Mouse (Mus musculus) forebrain, embryonic 10.5 days (tissue): ENCODE results near the gene Arid2. TPM values are rescaled to one million over a fixed set of nuclear protein-coding genes. Genes with fewer than 3 reads are reported as not detected.
"Not testable (repeated sequence)": the region's sequence is repeated elsewhere in the genome, so short reads cannot be mapped to it uniquely, and the experiment has no call there.

ENCODE experiments used
- DNase-seq: peaks from one replicate; pipeline ENCODE4 v3.0.0-alpha.2; 2017; ENCODE audit warnings: low spot score; ENCODE audit errors: extremely low spot score
- H3K27ac ChIP-seq: fragments of 300-500 bp; sonication (generic); 2 replicates; pipeline ENCODE4 v1.5.1; 2016; ENCODE audit warnings: mild to moderate bottlenecking
- H3K27me3 ChIP-seq: fragments of 300-500 bp; sonication (generic); 2 replicates; pipeline ENCODE4 v1.6.1; 2016; ENCODE audit warnings: mild to moderate bottlenecking; ENCODE audit not compliant: poor library complexity, severe bottlenecking
- H3K36me3 ChIP-seq: fragments of 300-500 bp; sonication (generic); replicated peaks from 2 replicates; pipeline ENCODE4 v1.6.1; 2016; ENCODE audit warnings: mild to moderate bottlenecking, moderate library complexity
- H3K4me1 ChIP-seq: fragments of 300-500 bp; sonication (generic); 2 replicates; pipeline ENCODE4 v1.6.1; 2016
- H3K4me3 ChIP-seq: fragments of 300-500 bp; sonication (generic); 2 replicates; pipeline ENCODE4 v1.5.1; 2016; ENCODE audit warnings: mild to moderate bottlenecking, moderate library complexity
- H3K9me3 ChIP-seq: fragments of 300-500 bp; sonication (generic); 2 replicates; pipeline ENCODE4 v1.6.1; 2016; ENCODE audit warnings: mild to moderate bottlenecking, moderate library complexity
- WGBS: fragments of 180-500 bp; shearing (Covaris S2); methylation state at CpG from one replicate; pipeline ENCODE4 v1.1.7; 2016; 5-methylcytosine and 5-hydroxymethylcytosine counted together
- polyA plus RNA-seq: library from polyadenylated mRNA; unstranded; fragments of >200 nt; fragmentation: Nextera tagmentation; extraction: Ambion mirVana; gene quantifications from 2 replicates; pipeline ENCODE4 v1.2.1, GENCODE M21; 2016

Arid2 gene
- polyA plus RNA-seq, 1 experiment from 2014 or later: 28.7 TPM

DNA sequence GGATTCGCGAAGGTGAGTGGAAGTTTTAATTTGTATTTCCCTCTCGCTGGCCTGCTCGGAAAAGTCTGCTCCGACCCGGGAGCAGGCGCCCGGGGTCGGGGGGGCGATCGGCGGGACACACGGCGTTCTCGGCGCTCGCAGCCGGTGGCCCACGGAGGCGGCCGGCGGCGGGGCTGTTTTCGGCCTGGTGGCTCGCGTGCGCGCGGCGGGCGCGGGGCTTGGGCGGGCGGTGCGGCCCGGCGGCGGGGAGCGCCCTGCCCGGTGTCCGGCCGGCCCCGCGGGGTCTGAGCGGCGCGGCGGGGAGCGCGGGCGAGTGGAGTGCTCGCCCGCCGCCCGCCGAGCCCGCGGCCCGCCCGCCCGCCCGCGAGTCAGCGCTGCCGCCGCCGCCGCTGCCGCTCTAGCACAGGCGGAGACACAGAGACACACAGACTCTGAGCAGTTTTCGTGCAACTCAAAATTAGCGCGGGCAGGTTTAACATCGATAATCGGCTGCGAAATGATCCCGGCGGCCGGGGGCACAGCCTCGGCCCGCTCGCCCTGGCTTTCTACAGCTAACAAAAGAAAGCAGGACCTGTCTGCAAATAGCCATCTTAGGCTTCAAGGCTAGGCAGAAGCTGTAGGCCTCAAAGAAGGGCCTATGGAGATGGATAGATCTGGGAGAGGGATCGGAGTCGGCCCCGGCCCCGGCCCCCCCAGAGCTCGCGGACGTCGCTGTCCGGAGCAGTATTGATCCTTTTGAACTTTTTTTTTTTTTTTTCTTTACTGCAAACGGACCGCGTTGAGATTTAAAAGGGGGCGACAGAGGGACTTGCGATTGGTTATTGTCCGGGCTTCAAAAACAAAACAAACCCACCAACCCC is 888 bp downstream of the Arid2 start:
- 0% methylated on average over 76 of the region's 97 CpGs for WGBS
- Histone ChIP-seq H3K27me3 (no peaks in the 10 kb centered on the region), H3K36me3 (peaks cover 22% of the 10 kb centered on the region), H3K27ac (peak overlapping the region; percentile 100), H3K9me3 (no peaks in the 10 kb centered on the region), H3K4me1 (peaks cover 36% of the 10 kb centered on the region), H3K4me3 (peak overlapping the region; percentile 93)
- peak; percentile 66 for DNase-seq

DNA sequence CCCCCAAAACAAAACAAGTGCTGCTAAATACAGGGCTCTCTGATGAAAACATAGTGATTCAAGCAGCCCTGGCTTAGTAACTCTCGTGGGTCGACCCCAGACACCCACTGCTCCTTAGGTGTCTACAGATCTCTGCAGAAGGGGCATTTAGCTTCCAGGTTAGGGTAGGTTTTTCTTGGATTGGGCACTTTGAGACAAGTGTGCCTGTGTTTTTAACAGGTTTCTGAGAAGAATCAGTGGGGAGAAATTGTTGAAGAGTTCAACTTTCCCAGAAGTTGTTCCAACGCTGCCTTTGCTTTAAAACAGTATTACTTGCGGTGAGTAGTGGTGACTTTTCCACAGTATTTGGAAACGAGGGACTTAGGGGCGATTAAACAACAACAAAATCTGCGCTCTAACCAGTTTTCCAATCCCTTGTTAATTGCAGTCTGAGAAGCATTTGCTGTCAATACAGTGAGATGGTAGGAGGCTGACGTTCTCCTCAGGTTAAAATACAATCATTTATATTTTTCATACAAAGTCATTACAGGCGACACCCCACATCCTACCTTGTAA is 1.6 kb downstream of the Arid2 start:
- H3K36me3 ChIP-seq: peaks cover 22% of the 10 kb centered on the region
- H3K4me1 ChIP-seq: peaks cover 29% of the 10 kb centered on the region
- no peaks in the 10 kb centered on the region for H3K27me3 ChIP-seq
- H3K27ac ChIP-seq: peak overlapping the region; percentile 100
- peak overlapping the region; percentile 93 for H3K4me3 ChIP-seq
- H3K9me3 ChIP-seq: no peaks in the 10 kb centered on the region
- DNase-seq: no peak
- WGBS: 8% methylated on average over 9 of the region's 9 CpGs

DNA sequence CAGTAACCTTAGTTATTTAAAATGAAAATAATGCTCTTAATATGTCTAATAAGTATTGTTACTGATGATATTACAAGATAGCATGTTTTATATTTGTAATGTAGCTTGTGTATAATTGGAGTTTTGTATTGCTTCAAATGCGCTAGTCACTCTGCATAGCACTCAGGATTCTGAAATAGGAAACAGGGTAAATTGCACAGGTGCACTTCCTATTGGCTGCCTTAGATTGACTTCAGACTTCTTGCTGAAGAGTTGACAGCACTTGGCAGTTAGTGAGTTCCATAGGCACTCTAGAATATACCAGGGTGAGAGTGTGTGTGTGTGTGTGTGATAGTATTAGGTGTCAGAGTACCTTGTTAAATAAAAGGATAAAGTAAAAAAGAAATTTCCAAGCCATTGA is 2.7 kb downstream of the Arid2 start:
- H3K9me3 ChIP-seq: no peaks in the 10 kb centered on the region
- 91% methylated on average over 1 of the region's 1 CpGs for WGBS
- peaks cover 25% of the 10 kb centered on the region for H3K4me1 ChIP-seq
- H3K27ac ChIP-seq: no peak overlapping the region
- peaks cover 33% of the 10 kb centered on the region for H3K36me3 ChIP-seq
- H3K27me3 ChIP-seq: no peaks in the 10 kb centered on the region
- H3K4me3 ChIP-seq: peak overlapping the region; percentile 93; the same call in 1 of the 2 replicates
- DNase-seq: no peak

DNA sequence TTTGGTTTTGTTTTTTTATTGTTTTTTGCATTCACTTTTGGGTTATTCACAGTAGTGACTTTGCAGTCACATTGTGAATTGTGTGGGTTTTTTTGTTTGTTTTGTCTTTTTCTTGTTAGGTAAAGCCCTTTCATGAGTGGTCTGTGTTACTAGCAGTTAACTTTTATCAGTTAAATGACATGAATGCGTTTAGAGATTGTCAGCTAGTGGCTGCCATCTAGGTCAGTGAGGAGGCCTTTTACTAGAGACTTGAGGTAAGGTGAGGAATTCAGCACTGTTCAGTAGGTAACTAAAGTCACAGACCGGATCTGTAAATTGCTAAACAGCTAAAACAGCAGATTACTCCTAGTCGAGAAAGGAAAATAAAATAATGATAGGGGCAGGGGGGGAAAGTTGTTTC is 6.1 kb downstream of the Arid2 start:
- WGBS: 87% methylated on average over 3 of the region's 3 CpGs
- H3K36me3 ChIP-seq: peaks cover 47% of the 10 kb centered on the region
- no peak overlapping the region for H3K27ac ChIP-seq

DNA sequence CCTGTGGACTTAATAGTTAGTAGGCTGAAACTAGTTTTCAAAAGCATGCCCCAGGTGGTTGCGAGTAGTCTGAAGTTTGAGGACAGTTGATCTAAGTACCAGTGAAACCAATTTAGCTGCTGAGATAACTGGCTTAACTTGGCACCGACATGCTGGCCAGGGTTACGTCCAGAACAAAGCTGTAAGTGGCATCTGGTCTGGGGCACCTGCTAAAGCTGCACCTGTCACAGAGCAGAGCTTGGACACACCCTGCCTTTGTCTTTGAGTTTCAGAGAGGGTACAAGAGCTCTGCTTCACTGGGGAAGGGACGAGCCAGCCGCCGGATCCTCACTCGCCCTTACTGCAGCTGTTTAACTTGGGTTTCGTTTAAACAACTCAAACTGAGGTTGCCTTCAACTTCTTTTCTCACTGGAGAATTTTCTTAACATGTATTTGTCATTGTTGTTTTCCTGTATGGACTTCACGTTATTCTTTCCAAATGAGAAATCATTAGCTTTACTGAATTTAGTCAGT is 9.8 kb downstream of the Arid2 start:
- H3K36me3 ChIP-seq: peaks cover 51% of the 10 kb centered on the region
- DNase-seq: no peak
- H3K4me3 ChIP-seq: no peak overlapping the region
- no peaks in the 10 kb centered on the region for H3K27me3 ChIP-seq
- no peaks in the 10 kb centered on the region for H3K9me3 ChIP-seq
- peaks cover 7% of the 10 kb centered on the region; the same call in 1 of the 2 replicates for H3K4me1 ChIP-seq
- 90% methylated on average over 9 of the region's 9 CpGs for WGBS
- no peak overlapping the region for H3K27ac ChIP-seq

More for the DNA sequence above, 6.1 kb downstream of the Arid2 start:
- no peak for DNase-seq
- no peak overlapping the region for H3K4me3 ChIP-seq
- H3K9me3 ChIP-seq: no peaks in the 10 kb centered on the region
- H3K27me3 ChIP-seq: no peaks in the 10 kb centered on the region
- peaks cover 27% of the 10 kb centered on the region for H3K4me1 ChIP-seq

DNA sequence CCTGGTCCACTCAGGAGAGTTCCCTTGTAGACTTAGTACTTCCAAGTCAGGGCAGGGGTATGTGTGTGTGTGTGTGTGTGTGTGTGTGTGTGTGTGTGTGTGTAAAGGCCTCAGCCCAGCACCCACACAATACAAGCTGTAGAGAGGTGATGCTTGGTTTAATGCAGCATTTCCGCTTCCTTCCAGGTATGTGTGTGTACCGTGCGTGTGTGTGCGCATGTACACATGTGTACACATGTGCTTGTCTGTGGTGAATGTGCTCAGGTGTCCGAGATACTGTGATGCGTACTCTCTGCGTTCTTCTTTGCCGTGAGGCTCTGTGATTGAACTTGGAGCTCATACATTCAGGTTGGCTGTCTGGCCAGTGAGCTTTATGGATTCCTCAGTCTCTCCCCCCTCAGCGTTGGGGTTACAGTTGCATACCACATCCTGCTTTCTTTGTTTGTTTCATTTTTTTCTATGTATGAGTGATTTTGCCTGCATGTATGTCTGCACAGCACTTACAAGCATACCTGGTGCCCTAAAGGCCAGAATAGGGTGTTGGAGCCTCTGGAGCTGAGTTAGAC is 10.4 kb downstream of the Arid2 start:
- 94% methylated on average over 9 of the region's 9 CpGs for WGBS
- H3K36me3 ChIP-seq: peaks cover 53% of the 10 kb centered on the region
- no peak overlapping the region for H3K4me3 ChIP-seq

DNA sequence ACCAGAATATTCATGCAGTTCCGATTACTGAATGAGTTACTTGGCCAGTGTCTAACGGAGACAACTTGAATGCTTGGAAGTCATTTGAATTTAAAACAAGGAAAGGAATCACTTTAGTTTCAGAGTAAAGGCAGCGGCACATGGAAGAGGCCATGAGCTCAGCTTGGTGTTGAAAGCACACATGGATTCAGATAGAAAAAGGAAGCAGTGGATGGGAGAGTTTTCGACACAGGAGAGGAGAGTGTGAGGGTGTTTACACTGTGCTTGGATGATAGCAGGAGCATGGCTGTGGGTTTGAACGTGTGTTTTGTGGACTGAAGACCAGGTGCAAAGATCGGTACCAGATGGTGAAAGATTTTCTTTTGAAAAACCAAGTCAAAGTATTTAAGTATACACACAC is 22.0 kb downstream of the Arid2 start:
- Histone ChIP-seq H3K4me1 (peaks cover 22% of the 10 kb centered on the region), H3K36me3 (peaks cover 69% of the 10 kb centered on the region), H3K4me3 (no peak overlapping the region), H3K27ac (no peak overlapping the region), H3K9me3 (no peaks in the 10 kb centered on the region), H3K27me3 (no peaks in the 10 kb centered on the region)
- 92% methylated on average over 6 of the region's 6 CpGs for WGBS
- no peak for DNase-seq

More for the DNA sequence above, 10.4 kb downstream of the Arid2 start:
- H3K9me3 ChIP-seq: no peaks in the 10 kb centered on the region
- H3K4me1 ChIP-seq: peaks cover 7% of the 10 kb centered on the region; the same call in 1 of the 2 replicates
- no peak overlapping the region for H3K27ac ChIP-seq
- H3K27me3 ChIP-seq: no peaks in the 10 kb centered on the region
- DNase-seq: no peak

DNA sequence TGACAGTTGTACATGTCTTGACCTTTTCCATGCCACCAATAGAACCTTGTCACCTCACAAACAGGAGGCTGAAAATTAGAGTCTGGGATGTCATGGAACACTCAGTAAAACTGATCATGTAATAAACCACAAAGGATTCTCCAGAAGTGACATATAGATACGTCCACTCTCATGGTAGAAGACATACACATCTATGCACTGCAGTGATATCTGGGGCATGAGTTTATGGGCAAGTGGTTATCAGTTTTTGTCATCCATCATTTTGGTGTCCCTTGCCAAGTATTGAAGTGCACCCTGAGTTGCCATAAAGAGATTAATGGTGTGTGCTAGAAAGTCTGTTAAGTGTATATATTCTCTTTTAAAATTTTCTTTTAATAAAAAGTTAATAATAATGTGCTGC is 25.6 kb downstream of the Arid2 start:
- no peak for DNase-seq
- Histone ChIP-seq H3K4me1 (peaks cover 22% of the 10 kb centered on the region), H3K4me3 (no peak overlapping the region), H3K27ac (no peak overlapping the region), H3K27me3 (no peaks in the 10 kb centered on the region), H3K36me3 (peaks cover 55% of the 10 kb centered on the region), H3K9me3 (no peaks in the 10 kb centered on the region)
- 92% methylated on average over 1 of the region's 1 CpGs for WGBS

DNA sequence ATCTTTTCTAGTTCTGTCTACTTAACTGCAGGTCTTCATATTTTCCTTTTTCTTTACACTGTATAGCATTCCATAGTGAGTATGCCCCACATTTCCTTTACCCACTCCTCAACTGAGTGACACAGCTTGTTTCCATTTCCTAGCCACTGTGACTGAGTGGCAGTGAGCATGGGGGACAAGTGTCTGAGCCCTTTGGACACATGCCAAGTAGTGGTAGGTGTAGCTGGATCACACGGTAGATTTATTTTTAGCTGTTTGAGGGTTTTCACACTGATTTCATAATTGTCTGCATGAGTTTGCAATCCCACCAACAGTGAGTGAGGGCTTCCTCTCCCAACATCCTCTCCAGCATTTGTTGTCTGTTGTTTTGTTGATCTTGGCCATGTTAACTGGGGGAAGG is 28.3 kb downstream of the Arid2 start:
- 92% methylated on average over 1 of the region's 1 CpGs for WGBS

DNA sequence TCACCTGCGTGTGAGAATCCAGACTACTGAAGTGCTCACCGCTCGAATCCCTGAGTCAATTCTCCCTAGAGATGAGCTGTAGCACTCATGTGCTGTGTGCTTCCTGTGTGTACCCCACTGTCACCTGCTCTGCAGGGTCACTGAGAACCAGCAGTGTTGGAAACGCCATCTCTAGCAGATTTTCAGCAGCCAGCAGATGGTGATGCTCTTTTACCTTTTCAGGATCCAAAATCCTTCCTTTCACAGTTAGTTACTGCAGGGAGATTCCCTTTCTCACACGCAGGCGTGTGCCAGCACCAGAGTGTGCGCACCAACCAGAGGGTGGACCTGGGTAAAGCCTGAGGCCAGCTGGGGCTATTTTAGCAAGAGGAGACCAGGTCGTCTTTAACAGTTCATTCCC is 32.0 kb downstream of the Arid2 start:
- H3K4me1 ChIP-seq: no peaks in the 10 kb centered on the region
- no peaks in the 10 kb centered on the region for H3K9me3 ChIP-seq
- H3K27ac ChIP-seq: no peak overlapping the region
- WGBS: 91% methylated on average over 8 of the region's 8 CpGs
- peaks cover 34% of the 10 kb centered on the region for H3K36me3 ChIP-seq
- DNase-seq: no peak
- no peaks in the 10 kb centered on the region for H3K27me3 ChIP-seq
- no peak overlapping the region for H3K4me3 ChIP-seq

More for the DNA sequence above, 28.3 kb downstream of the Arid2 start:
- H3K4me1 ChIP-seq: peaks cover 2% of the 10 kb centered on the region
- H3K9me3 ChIP-seq: no peaks in the 10 kb centered on the region
- H3K4me3 ChIP-seq: no peak overlapping the region
- no peak for DNase-seq
- no peaks in the 10 kb centered on the region for H3K27me3 ChIP-seq
- H3K27ac ChIP-seq: no peak overlapping the region
- H3K36me3 ChIP-seq: peaks cover 54% of the 10 kb centered on the region

DNA sequence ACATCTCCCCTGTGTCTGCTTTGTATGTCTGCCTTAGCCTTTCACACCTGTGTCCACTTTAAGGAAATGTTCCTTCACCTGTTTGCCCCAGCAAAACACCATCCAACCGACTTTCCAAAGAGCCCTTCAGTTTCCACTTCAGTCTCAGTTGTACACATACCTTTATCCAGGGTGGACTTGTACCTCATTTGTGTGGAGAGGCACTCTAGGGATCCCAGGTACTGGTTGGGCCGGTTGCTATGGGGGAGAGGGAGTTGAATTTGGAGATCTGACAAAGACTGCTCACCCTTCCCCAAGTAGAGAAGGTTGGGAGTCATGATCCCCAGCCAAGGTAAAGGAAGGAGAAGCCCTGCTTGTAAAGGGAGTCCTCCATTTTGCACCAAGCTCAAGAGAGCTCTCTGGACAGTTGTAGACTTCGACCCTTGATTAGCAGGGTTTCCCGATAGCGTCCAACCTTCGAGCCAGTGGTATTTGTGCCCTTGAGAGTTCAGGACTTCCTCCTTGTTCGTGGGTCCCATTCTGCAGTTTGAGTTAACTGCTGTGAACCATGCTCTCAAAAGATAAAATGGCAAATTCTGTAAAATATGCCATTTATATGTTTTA is 38.5 kb downstream of the Arid2 start:
- DNase-seq: no peak
- no peaks in the 10 kb centered on the region for H3K9me3 ChIP-seq
- peaks cover 10% of the 10 kb centered on the region for H3K4me1 ChIP-seq
- H3K4me3 ChIP-seq: no peak overlapping the region
- no peak overlapping the region for H3K27ac ChIP-seq
- H3K27me3 ChIP-seq: no peaks in the 10 kb centered on the region
- peaks cover 35% of the 10 kb centered on the region for H3K36me3 ChIP-seq
- 96% methylated on average over 7 of the region's 7 CpGs for WGBS

DNA sequence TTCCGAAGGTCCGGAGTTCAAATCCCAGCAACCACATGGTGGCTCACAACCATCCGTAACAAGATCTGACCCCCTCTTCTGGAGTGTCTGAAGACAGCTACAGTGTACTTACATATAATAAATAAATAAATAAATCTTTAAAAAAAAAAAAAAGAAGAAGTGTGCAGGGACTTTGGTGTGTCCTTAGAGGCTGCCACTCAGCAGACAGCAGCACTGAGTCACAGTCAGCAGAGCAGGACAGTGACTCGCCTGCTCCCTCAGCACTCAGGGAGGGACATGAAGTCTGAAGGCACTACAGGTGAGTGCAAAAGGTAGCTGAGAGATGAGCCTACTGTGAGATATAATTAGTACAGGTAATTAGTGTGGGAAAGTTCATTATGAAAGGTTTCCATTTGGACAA is 41.4 kb downstream of the Arid2 start:
- H3K27me3 ChIP-seq, H3K4me3 ChIP-seq, DNase-seq, H3K9me3 ChIP-seq, H3K27ac ChIP-seq: not testable (repeated sequence)
- peaks cover 30% of the 10 kb centered on the region for H3K36me3 ChIP-seq
- peaks cover 27% of the 10 kb centered on the region for H3K4me1 ChIP-seq
- 97% methylated on average over 3 of the region's 4 CpGs for WGBS
